9 mouse cellular contexts compared by ENCODE assay signal in genomic region chr12:86498765-86499164, GRCm38 (mm10).
DNase-seq lines count a peak whose midpoint lies in the region; ATAC-seq and TF ChIP-seq lines count a peak whose summit lies in the region.
"Had no signal": no experiment of that assay in that cellular context is flagged by ENCODE, and none has a peak within 500 bp of the region (broad histone marks: within the 10 kb centered on the region; RNA-seq: fewer than 3 reads in every experiment).

No protein-coding gene starts in this region.

- DNase-seq in forebrain, embryonic 14.5 days (ENCODE audit: low spot score), result peak; percentile 85
- DNase-seq in forebrain, embryonic 10.5 days (ENCODE audit: extremely low spot score, low spot score), result no peak
- peak; percentile 49 for DNase-seq in adrenal gland, postnatal 25 days
- DNase-seq in heart, adult 2 months, result peak; percentile 72 to 83
- DNase-seq in layer of hippocampus, adult 11-12 months (ENCODE audit: low spot score), result peak; percentile 67
- DNase-seq in lung, postnatal 4 days, result peak; percentile 55 to 65
- DNase-seq in spleen, adult 12 weeks (ENCODE audit: low spot score), result no peak
- DNase-seq in spleen, adult 18-20 months, result no peak

- ATAC-seq in forebrain, embryonic 14.5 days, result peak; percentile 75

- TF ChIP-seq CTCF in heart, adult 2 months (IDR thresholded peaks at IDR 0.05), result no peak; the same call in 1 of the 2 replicates

- H3K36me3 ChIP-seq in forebrain, embryonic 14.5 days (ENCODE audit: control insufficient read depth, insufficient read depth, low read length), result no peaks in the 10 kb centered on the region
- H3K36me3 ChIP-seq in forebrain, embryonic 10.5 days (replicated peaks), result no peaks in the 10 kb centered on the region
- no peaks in the 10 kb centered on the region; the same call in 1 of the 2 replicates for H3K36me3 ChIP-seq in heart, adult 2 months (ENCODE audit: control insufficient read depth, insufficient read depth, low read length)
- H3K36me3 ChIP-seq: midbrain, embryonic 12.5 days had no signal

- H3K27me3 ChIP-seq in forebrain, embryonic 14.5 days (replicated peaks; ENCODE audit: control insufficient read depth, insufficient read depth, low read length), result no peaks in the 10 kb centered on the region
- H3K27me3 ChIP-seq in forebrain, embryonic 10.5 days (ENCODE audit: poor library complexity, severe bottlenecking), result no peaks in the 10 kb centered on the region
- H3K27me3 ChIP-seq in heart, adult 2 months (ENCODE audit: control insufficient read depth, insufficient read depth, low read length), result no peaks in the 10 kb centered on the region
- H3K27me3 ChIP-seq: midbrain, embryonic 12.5 days had no signal

- TF ChIP-seq POLR2A in heart, adult 2 months (IDR thresholded peaks at IDR 0.05; ENCODE audit: insufficient read depth, low read depth, low read length), result no peak

- H3K4me3 ChIP-seq in forebrain, embryonic 14.5 days (ENCODE audit: low read depth, low read length), result no peak overlapping the region
- no peak overlapping the region for H3K4me3 ChIP-seq in forebrain, embryonic 10.5 days
- H3K4me3 ChIP-seq in heart, adult 2 months, result no peak overlapping the region
- H3K4me3 ChIP-seq: midbrain, embryonic 12.5 days had no signal

- peaks cover 5% of the 10 kb centered on the region; the same call in 1 of the 2 replicates for H3K4me1 ChIP-seq in forebrain, embryonic 14.5 days (ENCODE audit: control insufficient read depth, insufficient read depth, low read length)
- H3K4me1 ChIP-seq in forebrain, embryonic 10.5 days, result peaks cover 8% of the 10 kb centered on the region
- H3K4me1 ChIP-seq in heart, adult 2 months (ENCODE audit: control insufficient read depth, insufficient read depth, low read length), result peaks cover 6% of the 10 kb centered on the region; the same call in 1 of the 2 replicates

- 7% methylated on average over 6 of the region's 6 CpGs for WGBS in forebrain, embryonic 14.5 days
- 27% methylated on average over 6 of the region's 6 CpGs for WGBS in forebrain, embryonic 10.5 days
- 4% methylated on average over 6 of the region's 6 CpGs for WGBS in heart, adult 2 months

- H3K9ac ChIP-seq in forebrain, embryonic 14.5 days (ENCODE audit: low read length), result no peak overlapping the region
- H3K9ac ChIP-seq in heart, adult 2 months (ENCODE audit: low read depth, low read length), result no peak overlapping the region
- H3K9ac ChIP-seq: midbrain, embryonic 12.5 days had no signal

- H3K9me3 ChIP-seq in forebrain, embryonic 14.5 days (replicated peaks; ENCODE audit: control insufficient read depth, low read length), result no peaks in the 10 kb centered on the region
- H3K9me3 ChIP-seq in forebrain, embryonic 10.5 days, result no peaks in the 10 kb centered on the region
- H3K9me3 ChIP-seq: midbrain, embryonic 12.5 days had no signal

- peak overlapping the region; percentile 0; the same call in 1 of the 2 replicates for H3K27ac ChIP-seq in forebrain, embryonic 14.5 days (ENCODE audit: low read depth, low read length)
- no peak overlapping the region for H3K27ac ChIP-seq in forebrain, embryonic 10.5 days
- peak overlapping the region; percentile 70 for H3K27ac ChIP-seq in heart, adult 2 months
- H3K27ac ChIP-seq: midbrain, embryonic 12.5 days had no signal

- peak; percentile 69; the same call in 1 of the 2 replicates for TF ChIP-seq EP300 in heart, adult 2 months (IDR thresholded peaks at IDR 0.05; ENCODE audit: insufficient read depth, low read depth, low read length)

- no peak overlapping the region for H3K4me2 ChIP-seq in forebrain, embryonic 14.5 days (ENCODE audit: low read length)
- H3K4me2 ChIP-seq: midbrain, embryonic 12.5 days had no signal

- H3K79me2 ChIP-seq in heart, adult 2 months (replicated peaks; ENCODE audit: control insufficient read depth, insufficient read depth, low read length), result no peaks in the 10 kb centered on the region

- intact Hi-C loops in heart, adult 2 months (cut with DNase I), result loop anchor here (10.0 kb wide), 1 partner anchor 1024 kb away; the partner anchor contains the start of gene Fos

Comparison
In these comparisons a context has a peak if more than half of its experiments do, and no peak if none do; other contexts are left out.
1. DNase-seq: peak in forebrain, embryonic 14.5 days (single experiment), adrenal gland, postnatal 25 days (single experiment), heart, adult 2 months (2 of 2), layer of hippocampus, adult 11-12 months (single experiment) and lung, postnatal 4 days (2 of 2); none in forebrain, embryonic 10.5 days (single experiment), spleen, adult 12 weeks (single experiment) and spleen, adult 18-20 months (0 of 2).